Mouse (Mus musculus) macrophage (primary cell): ENCODE data around the gene Krtap28-13. TPM values are rescaled to one million over a fixed set of nuclear protein-coding genes. Genes with fewer than 3 reads are reported as not detected.

ENCODE experiments used
- polyA plus RNA-seq: library from polyadenylated mRNA; stranded (reverse); fragments of 250-400 nt; gene quantifications from 3 replicates; pipeline ENCODE4 v1.2.4, GENCODE M21; 2018; ENCODE audit warnings: inconsistent platforms

The Krtap28-13 gene
- polyA plus RNA-seq, 1 experiment from 2014 or later: not detected

Other genes starting within 250 kb of the Krtap28-13 start
- gene Agfg1, start 221.4 kb upstream of the Krtap28-13 start, polyA plus RNA-seq: 27.2 to 65.1 TPM (median 30.0 TPM) in 3 replicates
- not detected in 3 replicates for gene A030005L19Rik, start 147.6 kb upstream of the Krtap28-13 start, polyA plus RNA-seq
- gene A030014E15Rik, start 136.0 kb upstream of the Krtap28-13 start, polyA plus RNA-seq: not detected in 3 replicates
- not detected in 3 replicates for gene Gm6217, start 129.5 kb upstream of the Krtap28-13 start, polyA plus RNA-seq
- not detected in 3 replicates for gene A030003K21Rik, start 117.5 kb upstream of the Krtap28-13 start, polyA plus RNA-seq
- not detected in 3 replicates for gene Gm7544, start 104.9 kb upstream of the Krtap28-13 start, polyA plus RNA-seq
- gene Gm47955, start 100.6 kb upstream of the Krtap28-13 start, polyA plus RNA-seq: not detected in 3 replicates
- gene Gm47959, start 60.4 kb upstream of the Krtap28-13 start, polyA plus RNA-seq: not detected in 3 replicates
- gene Slc19a3, start 22.5 kb upstream of the Krtap28-13 start, polyA plus RNA-seq: not detected in 3 replicates
- gene Krtap28-10, start 18.4 kb upstream of the Krtap28-13 start, polyA plus RNA-seq: not detected in 3 replicates
- not detected in 3 replicates for gene Gm47969, start 16.0 kb upstream of the Krtap28-13 start, polyA plus RNA-seq
- not detected in 3 replicates for gene A030005K14Rik, start 1.6 kb upstream of the Krtap28-13 start, polyA plus RNA-seq
- gene Ccl20, start 55.8 kb downstream of the Krtap28-13 start, polyA plus RNA-seq: not detected in 3 replicates
- not detected in 3 replicates for gene Daw1, start 98.8 kb downstream of the Krtap28-13 start, polyA plus RNA-seq